Mouse (Mus musculus) leukemia stem cell, adult 10-12 weeks (primary cell): ENCODE measurements around the gene Scp2d1. TPM values are rescaled to one million over a fixed set of nuclear protein-coding genes. Genes with fewer than 3 reads are reported as not detected.

Experiments
- polyA plus RNA-seq: library from polyadenylated mRNA; stranded (reverse); fragments of >175 nt; gene quantifications from 2 replicates; pipeline ENCODE4 v1.2.3, GENCODE M21; 2012; ENCODE audit warnings: low replicate concordance

Gene Scp2d1
- not detected in 2 replicates for polyA plus RNA-seq

GRCm38 (mm10) chr2:144823356-144823755, at the start of gene Scp2d1:
Scp2d1 (plus strand) TSS chr2:144823656.

Other genes with a start within 250 kb of the Scp2d1 start
- 1.2 TPM in 1 of 2 replicates, not detected in the other for gene Smim26, start 229.6 kb upstream of the Scp2d1 start, polyA plus RNA-seq
- gene Dtd1, start 223.8 kb upstream of the Scp2d1 start, polyA plus RNA-seq: 4.1 and 10.2 TPM in 2 replicates